In the genomic region with DNA sequence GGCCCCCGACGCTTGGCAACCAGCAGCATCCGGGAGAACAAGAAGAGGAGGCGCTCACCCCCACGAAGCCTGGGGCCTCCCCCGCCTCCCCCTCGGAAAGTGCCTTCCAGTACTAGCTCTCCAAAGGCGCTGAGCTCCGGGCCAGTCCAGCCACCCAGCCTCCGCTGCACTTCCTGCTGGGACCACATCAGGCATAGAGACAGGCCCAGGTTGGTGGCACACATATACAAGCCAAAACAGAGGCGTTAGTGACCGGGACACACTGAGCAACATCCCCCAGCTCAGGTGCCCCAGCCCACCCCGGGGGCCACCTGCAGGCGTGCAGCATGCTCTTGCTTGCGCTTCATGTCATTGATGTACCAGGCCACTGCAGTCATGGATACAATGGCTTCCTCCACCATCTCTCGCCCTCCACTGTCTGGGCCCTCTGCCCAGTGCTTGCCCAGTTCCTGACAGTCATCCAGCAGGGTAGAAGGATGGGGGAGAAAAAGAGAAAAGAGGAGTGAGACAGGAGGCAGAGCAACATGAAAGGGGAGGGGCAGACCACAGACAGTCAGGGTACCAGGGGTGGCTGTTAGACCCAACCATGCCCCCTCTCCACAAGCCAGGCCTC, we compare ENCODE assay signal across 24 mouse cellular contexts. TPM values are rescaled to one million over a fixed set of nuclear protein-coding genes. Genes with fewer than 3 reads are reported as not detected.
DNase-seq lines count a peak whose midpoint lies in the region; ATAC-seq lines count a peak whose summit lies in the region.
"Had no signal": no experiment of that assay in that cellular context is flagged by ENCODE, and none has a peak within 500 bp of the region (broad histone marks: within the 10 kb centered on the region; RNA-seq: fewer than 3 reads in every experiment).

No protein-coding gene starts in this region.

- no peak overlapping the region for H3K4me2 ChIP-seq in heart, embryonic 11.5 days
- H3K4me2 ChIP-seq in heart, embryonic 12.5 days, result no peak overlapping the region
- no peak overlapping the region for H3K4me2 ChIP-seq in lung, embryonic 16.5 days (ENCODE audit: low read depth, low read length)
- H3K4me2 ChIP-seq: embryonic facial prominence, embryonic 15.5 days; hindbrain, embryonic 15.5 days; intestine, embryonic 15.5 days; liver, embryonic 11.5 days had no signal

- H3K4me1 ChIP-seq in heart, embryonic 11.5 days (ENCODE audit: control insufficient read depth, insufficient read depth, low read length), result peaks cover 13% of the 10 kb centered on the region
- peaks cover 27% of the 10 kb centered on the region for H3K4me1 ChIP-seq in heart, embryonic 12.5 days (replicated peaks)
- peaks cover 16% of the 10 kb centered on the region for H3K4me1 ChIP-seq in lung, embryonic 16.5 days (replicated peaks; ENCODE audit: control insufficient read depth, insufficient read depth, low read length)

- H3K9me3 ChIP-seq in heart, embryonic 11.5 days (replicated peaks; ENCODE audit: control insufficient read depth, low read length), result no peaks in the 10 kb centered on the region
- H3K9me3 ChIP-seq in heart, embryonic 12.5 days (replicated peaks), result no peaks in the 10 kb centered on the region
- no peaks in the 10 kb centered on the region for H3K9me3 ChIP-seq in lung, embryonic 16.5 days (ENCODE audit: control insufficient read depth, low read length)
- H3K9me3 ChIP-seq: embryonic facial prominence, embryonic 15.5 days; heart, embryonic 10.5 days; hindbrain, embryonic 15.5 days; intestine, embryonic 15.5 days had no signal

- H3K36me3 ChIP-seq in heart, embryonic 11.5 days (ENCODE audit: control insufficient read depth, insufficient read depth, low read length), result peaks cover 38% of the 10 kb centered on the region
- H3K36me3 ChIP-seq in heart, embryonic 12.5 days, result peaks cover 74% of the 10 kb centered on the region
- peaks cover 49% of the 10 kb centered on the region for H3K36me3 ChIP-seq in lung, embryonic 16.5 days (ENCODE audit: control insufficient read depth, insufficient read depth, low read length)

- 88% methylated on average over 16 of the region's 16 CpGs for WGBS in heart, embryonic 11.5 days (ENCODE audit: insufficient replicate concordance)
- 90% methylated on average over 16 of the region's 16 CpGs for WGBS in heart, embryonic 12.5 days
- 90% methylated on average over 16 of the region's 16 CpGs for WGBS in lung, embryonic 16.5 days

- no peak overlapping the region for H3K4me3 ChIP-seq in heart, embryonic 11.5 days (ENCODE audit: low read depth, low read length)
- no peak overlapping the region for H3K4me3 ChIP-seq in heart, embryonic 12.5 days
- H3K4me3 ChIP-seq in lung, embryonic 16.5 days (ENCODE audit: low read length), result no peak overlapping the region
- H3K4me3 ChIP-seq: embryonic facial prominence, embryonic 15.5 days; gastrocnemius, adult 2 months; heart, embryonic 10.5 days; hindbrain, embryonic 15.5 days; intestine, embryonic 15.5 days had no signal

- no peaks in the 10 kb centered on the region for H3K27me3 ChIP-seq in heart, embryonic 11.5 days (ENCODE audit: control insufficient read depth, insufficient read depth, low read length)
- no peaks in the 10 kb centered on the region for H3K27me3 ChIP-seq in heart, embryonic 12.5 days (replicated peaks)
- H3K27me3 ChIP-seq in lung, embryonic 16.5 days (ENCODE audit: control insufficient read depth, insufficient read depth, low read depth, low read length), result no peaks in the 10 kb centered on the region
- H3K27me3 ChIP-seq: embryonic facial prominence, embryonic 15.5 days; hindbrain, embryonic 15.5 days; intestine, embryonic 15.5 days had no signal

- H3K27ac ChIP-seq in heart, embryonic 11.5 days (ENCODE audit: low read depth, low read length), result no peak overlapping the region
- H3K27ac ChIP-seq in heart, embryonic 12.5 days (ENCODE audit: poor library complexity, severe bottlenecking), result no peak overlapping the region
- no peak overlapping the region for H3K27ac ChIP-seq in lung, embryonic 16.5 days (ENCODE audit: low read length)
- H3K27ac ChIP-seq: embryonic facial prominence, embryonic 15.5 days; gastrocnemius, adult 2 months; heart, embryonic 10.5 days; hindbrain, embryonic 15.5 days; intestine, embryonic 15.5 days had no signal

- 0 out of 2 replicates have a peak overlapping the region, but pooled peaks have one; percentile 22 for H3K9ac ChIP-seq in heart, embryonic 11.5 days (ENCODE audit: low read depth, low read length)
- no peak overlapping the region for H3K9ac ChIP-seq in heart, embryonic 12.5 days
- H3K9ac ChIP-seq in lung, embryonic 16.5 days (ENCODE audit: low read length), result peak overlapping the region; percentile 24; the same call in 1 of the 2 replicates
- H3K9ac ChIP-seq: embryonic facial prominence, embryonic 15.5 days; hindbrain, embryonic 15.5 days; intestine, embryonic 15.5 days; liver, postnatal 0 days had no signal

- no peak for ATAC-seq in heart, embryonic 11.5 days (replicated peaks; ENCODE audit: insufficient number of reproducible peaks, low FRiP score, low TSS enrichment)
- no peak for ATAC-seq in heart, embryonic 12.5 days (ENCODE audit: insufficient number of reproducible peaks, low FRiP score)
- no peak for ATAC-seq in lung, embryonic 16.5 days (ENCODE audit: low read depth)
- ATAC-seq in monocyte, adult 5-6 weeks (replicated peaks; ENCODE audit: insufficient number of reproducible peaks, low FRiP score, low TSS enrichment, poor library complexity, severe bottlenecking), result no peak
- ATAC-seq: activated CD4-positive, CD25-positive, alpha-beta regulatory T cell, adult 4 months; intestine, embryonic 15.5 days; liver, postnatal 0 days had no signal

- DNase-seq in lung, postnatal 10 days, result no peak
- peak; percentile 40 for DNase-seq in Muller cell, postnatal 12 days (ENCODE audit: inconsistent ontology term)
- DNase-seq in adipocyte (ENCODE audit: low spot score), result peak; percentile 28
- DNase-seq: adrenal gland, postnatal 10 days; cerebellum, adult 2 months; cerebellum, postnatal 36 days; embryo, embryonic 11 days; gastrocnemius, adult 2 months; kidney, adult 8-10 months; kidney, postnatal 10 days; liver, postnatal 0 days; lung, postnatal 14 days; retina, postnatal 1 day; right cerebral cortex, postnatal 25 days had no signal

RNA-seq across cellular contexts. Expression of gene Plekhg2, which starts 4.6 kb away (rescaled TPM):
- 44.6 and 47.8 TPM in 2 replicates for polyA plus RNA-seq in heart, embryonic 11.5 days (2014; fragmentation: Nextera tagmentation; extraction: Ambion mirVana)
- polyA plus RNA-seq in heart, embryonic 12.5 days (2016; fragmentation: Nextera tagmentation; extraction: Ambion mirVana), result 58.0 and 65.3 TPM in 2 replicates
- 69.0 and 70.0 TPM in 2 replicates for polyA plus RNA-seq in lung, embryonic 16.5 days (2015; fragmentation: Nextera tagmentation; extraction: Ambion mirVana)
- 8.4 to 13.1 TPM (median 12.7 TPM) in 3 replicates for total RNA-seq in monocyte, adult 5-6 weeks (2017)

RNA-seq across cellular contexts. Expression of gene Zfp36, which starts 12.3 kb away (rescaled TPM):
- polyA plus RNA-seq in heart, embryonic 11.5 days (2014; fragmentation: Nextera tagmentation; extraction: Ambion mirVana), result 10.9 and 11.6 TPM in 2 replicates
- polyA plus RNA-seq in heart, embryonic 12.5 days (2016; fragmentation: Nextera tagmentation; extraction: Ambion mirVana), result 15.9 and 16.5 TPM in 2 replicates
- polyA plus RNA-seq in lung, embryonic 16.5 days (2015; fragmentation: Nextera tagmentation; extraction: Ambion mirVana), result 23.9 and 26.8 TPM in 2 replicates
- 140 to 403 TPM (median 154 TPM) in 3 replicates for total RNA-seq in monocyte, adult 5-6 weeks (2017)

RNA-seq across cellular contexts. Expression of gene Rps16, which starts 17.3 kb away (rescaled TPM):
- 750 and 792 TPM in 2 replicates for polyA plus RNA-seq in heart, embryonic 11.5 days (2014; fragmentation: Nextera tagmentation; extraction: Ambion mirVana)
- 629 and 630 TPM in 2 replicates for polyA plus RNA-seq in heart, embryonic 12.5 days (2016; fragmentation: Nextera tagmentation; extraction: Ambion mirVana)
- polyA plus RNA-seq in lung, embryonic 16.5 days (2015; fragmentation: Nextera tagmentation; extraction: Ambion mirVana), result 981 and 1,007 TPM in 2 replicates
- 691 to 731 TPM (median 723 TPM) in 3 replicates for total RNA-seq in monocyte, adult 5-6 weeks (2017)

RNA-seq across cellular contexts. Expression of gene Med29, which starts 24.7 kb away (rescaled TPM):
- 46.4 and 54.3 TPM in 2 replicates for polyA plus RNA-seq in heart, embryonic 11.5 days (2014; fragmentation: Nextera tagmentation; extraction: Ambion mirVana)
- polyA plus RNA-seq in heart, embryonic 12.5 days (2016; fragmentation: Nextera tagmentation; extraction: Ambion mirVana), result 45.4 and 46.5 TPM in 2 replicates
- 46.8 and 50.2 TPM in 2 replicates for polyA plus RNA-seq in lung, embryonic 16.5 days (2015; fragmentation: Nextera tagmentation; extraction: Ambion mirVana)
- 6.9 to 12.3 TPM (median 12.0 TPM) in 3 replicates for total RNA-seq in monocyte, adult 5-6 weeks (2017)

RNA-seq across cellular contexts. Expression of gene Paf1, which starts 25.0 kb away (rescaled TPM):
- polyA plus RNA-seq in heart, embryonic 11.5 days (2014; fragmentation: Nextera tagmentation; extraction: Ambion mirVana), result 70.2 and 81.4 TPM in 2 replicates
- 68.5 and 70.4 TPM in 2 replicates for polyA plus RNA-seq in heart, embryonic 12.5 days (2016; fragmentation: Nextera tagmentation; extraction: Ambion mirVana)
- polyA plus RNA-seq in lung, embryonic 16.5 days (2015; fragmentation: Nextera tagmentation; extraction: Ambion mirVana), result 87.6 and 89.7 TPM in 2 replicates
- 162 to 264 TPM (median 189 TPM) in 3 replicates for total RNA-seq in monocyte, adult 5-6 weeks (2017)
